Mouse (Mus musculus): ENCODE results near the gene 0610030E20Rik. TPM values are rescaled to one million over a fixed set of nuclear protein-coding genes. Genes with fewer than 3 reads are reported as not detected.

0610030E20Rik gene
- polyA plus RNA-seq, 1 experiment from 2014 or later: 20.2 TPM

DNA sequence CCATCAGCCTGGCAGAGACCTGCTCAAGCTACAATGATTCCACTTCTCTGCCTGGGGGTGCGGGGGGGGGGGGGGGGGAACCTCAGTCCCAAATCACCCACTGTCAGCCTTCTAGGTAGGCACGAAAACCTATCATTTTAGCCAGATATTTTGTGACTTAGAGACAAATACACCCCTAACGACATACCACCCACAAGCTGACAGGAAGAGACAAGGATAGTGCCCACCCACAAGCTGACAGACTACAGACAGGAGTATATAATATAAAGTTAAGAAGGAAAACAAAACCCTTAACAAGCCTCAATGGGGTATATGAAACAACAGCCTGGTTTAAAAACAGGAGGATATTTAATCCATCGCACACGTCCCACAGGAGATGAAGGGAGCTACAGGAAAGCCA lies 28.7 kb upstream of the 0610030E20Rik start:
- DNase-seq (ENCODE audit: low spot score) (no peak), ATAC-seq (ENCODE audit: insufficient number of reproducible peaks, low FRiP score, low TSS enrichment, low read depth) (no peak)
- Histone ChIP-seq H3K27ac (replicated peaks; ENCODE audit: low read depth, low read length) (no peak overlapping the region), H3K27me3 (ENCODE audit: control insufficient read depth, insufficient read depth, low read length) (no peaks in the 10 kb centered on the region), H3K4me1 (ENCODE audit: control insufficient read depth, insufficient read depth, low read length) (no peaks in the 10 kb centered on the region), H3K4me2 (ENCODE audit: low read depth, severe bottlenecking) (no peak overlapping the region), H3K36me3 (ENCODE audit: control insufficient read depth, insufficient read depth, low read length) (peaks cover 16% of the 10 kb centered on the region), H3K9ac (ENCODE audit: low read length) (no peak overlapping the region), H3K4me3 (ENCODE audit: low read depth, low read length) (no peak overlapping the region), H3K9me3 (ENCODE audit: control insufficient read depth, low read length) (no peaks in the 10 kb centered on the region)
- 74% methylated on average over 5 of the region's 5 CpGs for WGBS

DNA sequence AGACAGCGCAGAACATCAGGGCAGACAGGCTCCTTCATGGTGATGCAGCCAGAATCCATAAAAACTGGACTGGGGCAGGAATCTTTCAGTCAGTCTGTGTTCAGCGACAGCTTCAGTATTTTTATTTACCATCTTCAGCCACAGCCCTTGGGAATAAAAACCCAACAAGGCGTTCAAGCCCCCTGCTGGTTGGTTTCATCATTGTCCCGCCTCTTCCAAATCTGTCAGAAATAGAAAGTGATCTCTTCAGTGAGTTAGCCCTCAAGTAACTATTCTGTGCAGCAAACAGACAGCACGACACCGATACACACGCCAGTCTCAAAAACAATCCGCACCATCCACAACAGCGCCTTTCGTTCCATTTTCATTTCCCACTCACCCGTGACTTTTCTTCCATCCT lies 28.1 kb upstream of the 0610030E20Rik start:
- H3K9ac ChIP-seq (ENCODE audit: low read length): no peak overlapping the region
- no peaks in the 10 kb centered on the region for H3K4me1 ChIP-seq (ENCODE audit: control insufficient read depth, insufficient read depth, low read length)
- no peaks in the 10 kb centered on the region for H3K27me3 ChIP-seq (ENCODE audit: control insufficient read depth, insufficient read depth, low read length)
- H3K27ac ChIP-seq (replicated peaks; ENCODE audit: low read depth, low read length): no peak overlapping the region
- ATAC-seq (ENCODE audit: insufficient number of reproducible peaks, low FRiP score, low TSS enrichment, low read depth) (no peak), DNase-seq (ENCODE audit: low spot score) (peak; percentile 48)
- H3K36me3 ChIP-seq (ENCODE audit: control insufficient read depth, insufficient read depth, low read length): peaks cover 16% of the 10 kb centered on the region
- H3K4me3 ChIP-seq (ENCODE audit: low read depth, low read length): no peak overlapping the region
- no peak overlapping the region for H3K4me2 ChIP-seq (ENCODE audit: low read depth, severe bottlenecking)
- 89% methylated on average over 11 of the region's 11 CpGs for WGBS
- H3K9me3 ChIP-seq (ENCODE audit: control insufficient read depth, low read length): no peaks in the 10 kb centered on the region

DNA sequence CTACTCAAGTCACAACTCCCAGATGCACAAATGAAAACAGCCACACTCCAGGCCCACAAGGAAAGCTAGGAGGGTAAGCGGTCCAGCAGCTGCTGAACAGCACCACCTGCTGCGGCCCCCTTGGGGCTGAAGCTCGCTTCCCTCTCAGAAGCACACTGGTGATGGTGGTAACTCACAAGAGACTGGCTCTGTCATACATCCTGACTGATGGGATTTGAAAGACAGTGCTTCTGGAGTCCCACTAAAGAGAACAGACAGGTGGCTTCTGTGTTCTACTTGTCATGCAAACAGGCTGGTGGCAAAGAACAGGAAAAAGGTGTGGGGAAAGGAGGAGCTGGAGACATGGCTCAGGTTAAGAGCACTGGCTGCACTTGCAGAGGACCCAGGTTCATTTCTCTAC lies 24.2 kb upstream of the 0610030E20Rik start:
- H3K9ac ChIP-seq (ENCODE audit: low read length): no peak overlapping the region
- H3K4me3 ChIP-seq (ENCODE audit: low read depth, low read length): no peak overlapping the region
- H3K27ac ChIP-seq (replicated peaks; ENCODE audit: low read depth, low read length): no peak overlapping the region
- no peak for ATAC-seq (ENCODE audit: insufficient number of reproducible peaks, low FRiP score, low TSS enrichment, low read depth)
- H3K4me1 ChIP-seq (ENCODE audit: control insufficient read depth, insufficient read depth, low read length): no peaks in the 10 kb centered on the region
- H3K36me3 ChIP-seq (ENCODE audit: control insufficient read depth, insufficient read depth, low read length): peaks cover 27% of the 10 kb centered on the region
- no peaks in the 10 kb centered on the region for H3K27me3 ChIP-seq (ENCODE audit: control insufficient read depth, insufficient read depth, low read length)
- no peak for DNase-seq (ENCODE audit: low spot score)
- H3K9me3 ChIP-seq (ENCODE audit: control insufficient read depth, low read length): no peaks in the 10 kb centered on the region
- H3K4me2 ChIP-seq (ENCODE audit: low read depth, severe bottlenecking): no peak overlapping the region
- WGBS: 92% methylated on average over 3 of the region's 3 CpGs

DNA sequence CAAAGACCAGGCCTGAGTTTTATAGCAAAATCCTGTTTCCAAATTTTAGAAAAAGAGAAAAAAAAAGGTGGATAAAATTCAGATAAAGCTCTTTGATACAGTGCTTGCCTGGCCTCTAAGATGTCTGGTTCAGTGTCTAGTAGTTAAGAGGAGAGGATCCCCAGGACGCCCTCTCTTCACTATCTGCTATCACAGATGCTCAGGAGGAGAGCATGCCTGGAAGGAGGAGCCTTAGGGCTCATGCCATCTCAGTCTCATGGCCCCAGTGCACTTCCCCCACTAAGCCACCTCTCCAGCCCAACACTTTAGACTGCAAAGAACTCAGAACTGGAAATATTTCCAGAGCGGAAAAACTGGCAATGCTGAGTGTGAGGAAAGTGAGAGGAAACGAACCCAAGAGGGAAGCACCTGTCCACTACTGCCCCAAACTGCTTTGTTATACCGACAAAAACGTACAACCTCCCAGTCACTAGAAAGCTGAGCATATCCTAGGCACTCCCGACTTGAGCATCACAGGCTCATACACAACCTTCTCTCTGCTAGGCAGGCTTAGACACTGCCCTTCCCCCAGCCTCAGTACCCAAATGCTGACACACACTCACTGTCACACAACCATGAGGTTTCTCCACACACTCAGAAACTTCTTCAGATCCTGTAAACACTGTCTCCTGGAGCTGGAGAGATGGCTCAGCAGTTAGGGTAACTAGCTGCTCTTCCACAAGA lies 23.2 kb upstream of the 0610030E20Rik start:
- no peak for ATAC-seq (ENCODE audit: insufficient number of reproducible peaks, low FRiP score, low TSS enrichment, low read depth)
- WGBS: 91% methylated on average over 6 of the region's 6 CpGs
- Histone ChIP-seq H3K27ac (replicated peaks; ENCODE audit: low read depth, low read length) (no peak overlapping the region), H3K4me3 (ENCODE audit: low read depth, low read length) (no peak overlapping the region), H3K27me3 (ENCODE audit: control insufficient read depth, insufficient read depth, low read length) (no peaks in the 10 kb centered on the region), H3K4me2 (ENCODE audit: low read depth, severe bottlenecking) (no peak overlapping the region), H3K9ac (ENCODE audit: low read length) (no peak overlapping the region), H3K36me3 (ENCODE audit: control insufficient read depth, insufficient read depth, low read length) (peaks cover 21% of the 10 kb centered on the region; the same call in 1 of the 2 replicates), H3K9me3 (ENCODE audit: control insufficient read depth, low read length) (no peaks in the 10 kb centered on the region), H3K4me1 (ENCODE audit: control insufficient read depth, insufficient read depth, low read length) (no peaks in the 10 kb centered on the region)
- DNase-seq (ENCODE audit: low spot score): no peak

DNA sequence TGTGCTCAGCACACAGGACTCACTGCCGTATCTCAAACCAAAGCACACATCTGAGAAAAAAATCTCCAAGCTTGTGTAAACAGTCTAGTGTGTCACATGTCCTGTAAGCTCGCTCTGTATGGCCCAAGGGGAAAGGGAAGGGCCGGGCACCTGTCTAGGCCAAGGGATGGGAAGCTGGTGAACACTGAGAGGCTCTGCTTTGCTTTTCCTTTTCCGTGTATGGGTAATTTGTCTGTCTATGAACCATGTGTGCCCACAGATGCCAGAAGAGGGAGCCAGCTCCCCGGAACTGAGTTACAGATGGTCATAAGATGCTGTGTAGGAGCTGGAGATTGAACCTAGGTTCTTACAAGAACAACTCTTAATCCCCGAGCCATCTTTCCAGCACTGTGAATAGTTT lies 20.8 kb upstream of the 0610030E20Rik start:
- no peak for DNase-seq (ENCODE audit: low spot score)
- no peaks in the 10 kb centered on the region for H3K4me1 ChIP-seq (ENCODE audit: control insufficient read depth, insufficient read depth, low read length)
- H3K36me3 ChIP-seq (ENCODE audit: control insufficient read depth, insufficient read depth, low read length): peaks cover 22% of the 10 kb centered on the region
- WGBS: 82% methylated on average over 6 of the region's 6 CpGs
- no peak overlapping the region for H3K4me2 ChIP-seq (ENCODE audit: low read depth, severe bottlenecking)
- no peak overlapping the region for H3K4me3 ChIP-seq (ENCODE audit: low read depth, low read length)
- ATAC-seq (ENCODE audit: insufficient number of reproducible peaks, low FRiP score, low TSS enrichment, low read depth): no peak
- H3K27ac ChIP-seq (replicated peaks; ENCODE audit: low read depth, low read length): no peak overlapping the region
- no peak overlapping the region for H3K9ac ChIP-seq (ENCODE audit: low read length)
- H3K9me3 ChIP-seq (ENCODE audit: control insufficient read depth, low read length): no peaks in the 10 kb centered on the region
- H3K27me3 ChIP-seq (ENCODE audit: control insufficient read depth, insufficient read depth, low read length): no peaks in the 10 kb centered on the region

DNA sequence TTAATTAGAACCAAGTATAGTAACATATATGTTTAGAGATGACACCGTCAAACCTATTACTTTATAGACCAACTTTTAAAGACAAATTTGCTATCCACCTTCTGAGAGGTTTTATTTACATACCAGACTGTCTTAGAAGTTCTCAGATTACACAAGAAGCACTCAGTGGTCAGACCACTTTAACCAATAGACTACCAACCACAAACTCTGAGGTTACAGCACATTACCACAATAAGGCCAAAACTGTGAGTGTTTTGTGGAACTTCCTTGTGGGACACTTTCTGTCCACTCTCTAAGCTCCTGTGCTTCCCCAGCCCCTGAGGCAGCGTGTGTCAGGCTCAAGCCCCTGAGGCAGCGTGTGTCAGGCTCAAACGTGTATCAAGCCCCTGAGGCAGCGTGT lies 18.1 kb upstream of the 0610030E20Rik start:
- Histone ChIP-seq H3K9me3 (ENCODE audit: control insufficient read depth, low read length) (no peaks in the 10 kb centered on the region), H3K27me3 (ENCODE audit: control insufficient read depth, insufficient read depth, low read length) (no peaks in the 10 kb centered on the region)
- 91% methylated on average over 5 of the region's 5 CpGs for WGBS

DNA sequence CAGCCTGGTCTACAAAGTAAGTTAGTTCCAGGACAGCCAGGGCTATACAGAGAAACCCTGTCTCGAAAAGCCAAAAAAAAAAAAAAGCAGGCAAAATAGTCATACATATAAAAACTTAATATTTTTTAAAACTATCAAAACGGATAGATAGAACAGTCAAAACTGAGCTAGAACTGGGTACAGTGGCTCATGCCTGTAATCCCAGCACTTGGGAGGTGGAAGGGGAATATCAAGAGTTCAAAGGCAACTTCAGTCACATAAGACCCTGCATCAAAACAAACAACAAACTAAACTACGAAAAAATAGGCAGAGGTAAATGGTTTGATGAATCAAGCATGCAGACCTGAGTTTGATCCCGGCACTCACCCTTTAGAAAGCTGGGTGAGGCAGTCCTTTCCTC lies 17.0 kb upstream of the 0610030E20Rik start:
- WGBS: 94% methylated on average over 4 of the region's 4 CpGs
- peaks cover 27% of the 10 kb centered on the region for H3K36me3 ChIP-seq (ENCODE audit: control insufficient read depth, insufficient read depth, low read length)
- no peak overlapping the region for H3K4me2 ChIP-seq (ENCODE audit: low read depth, severe bottlenecking)
- no peaks in the 10 kb centered on the region for H3K4me1 ChIP-seq (ENCODE audit: control insufficient read depth, insufficient read depth, low read length)
- H3K9ac ChIP-seq (ENCODE audit: low read length): no peak overlapping the region
- DNase-seq (ENCODE audit: low spot score): no peak
- ATAC-seq (ENCODE audit: insufficient number of reproducible peaks, low FRiP score, low TSS enrichment, low read depth): no peak
- no peaks in the 10 kb centered on the region for H3K9me3 ChIP-seq (ENCODE audit: control insufficient read depth, low read length)
- H3K27me3 ChIP-seq (ENCODE audit: control insufficient read depth, insufficient read depth, low read length): no peaks in the 10 kb centered on the region
- H3K4me3 ChIP-seq (ENCODE audit: low read depth, low read length): no peak overlapping the region
- no peak overlapping the region for H3K27ac ChIP-seq (replicated peaks; ENCODE audit: low read depth, low read length)

More for the DNA sequence above, 18.1 kb upstream of the 0610030E20Rik start:
- DNase-seq (ENCODE audit: low spot score) (no peak), ATAC-seq (ENCODE audit: insufficient number of reproducible peaks, low FRiP score, low TSS enrichment, low read depth) (no peak)
- no peak overlapping the region for H3K9ac ChIP-seq (ENCODE audit: low read length)
- H3K4me3 ChIP-seq (ENCODE audit: low read depth, low read length): no peak overlapping the region
- no peak overlapping the region for H3K4me2 ChIP-seq (ENCODE audit: low read depth, severe bottlenecking)
- H3K4me1 ChIP-seq (ENCODE audit: control insufficient read depth, insufficient read depth, low read length): no peaks in the 10 kb centered on the region
- peaks cover 29% of the 10 kb centered on the region for H3K36me3 ChIP-seq (ENCODE audit: control insufficient read depth, insufficient read depth, low read length)
- no peak overlapping the region for H3K27ac ChIP-seq (replicated peaks; ENCODE audit: low read depth, low read length)

DNA sequence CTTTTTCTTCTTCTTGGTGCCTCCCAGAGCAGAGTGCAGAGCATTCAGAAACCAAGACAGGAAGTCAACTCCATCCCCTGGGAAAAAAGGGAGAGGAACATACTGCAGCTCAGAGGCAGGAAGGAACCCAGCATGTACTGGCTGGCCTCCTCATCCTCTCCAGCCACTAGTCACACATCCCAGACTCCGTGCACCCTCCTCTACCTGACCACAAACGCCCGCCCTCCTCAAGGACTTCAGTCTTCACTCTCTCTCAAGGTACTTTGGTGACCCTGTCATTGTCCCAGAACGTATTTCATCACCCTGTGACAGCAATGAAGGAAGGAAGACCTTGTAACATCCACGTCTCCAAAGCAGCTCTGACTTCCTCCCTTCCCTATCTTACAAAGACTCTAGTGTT lies 14.0 kb upstream of the 0610030E20Rik start:
- Histone ChIP-seq H3K4me1 (ENCODE audit: control insufficient read depth, insufficient read depth, low read length) (no peaks in the 10 kb centered on the region), H3K27me3 (ENCODE audit: control insufficient read depth, insufficient read depth, low read length) (no peaks in the 10 kb centered on the region), H3K27ac (replicated peaks; ENCODE audit: low read depth, low read length) (no peak overlapping the region), H3K4me3 (ENCODE audit: low read depth, low read length) (no peak overlapping the region), H3K4me2 (ENCODE audit: low read depth, severe bottlenecking) (no peak overlapping the region), H3K9ac (ENCODE audit: low read length) (no peak overlapping the region), H3K36me3 (ENCODE audit: control insufficient read depth, insufficient read depth, low read length) (peaks cover 22% of the 10 kb centered on the region), H3K9me3 (ENCODE audit: control insufficient read depth, low read length) (no peaks in the 10 kb centered on the region)
- 82% methylated on average over 5 of the region's 5 CpGs for WGBS
- DNase-seq (ENCODE audit: low spot score) (no peak), ATAC-seq (ENCODE audit: insufficient number of reproducible peaks, low FRiP score, low TSS enrichment, low read depth) (no peak)

DNA sequence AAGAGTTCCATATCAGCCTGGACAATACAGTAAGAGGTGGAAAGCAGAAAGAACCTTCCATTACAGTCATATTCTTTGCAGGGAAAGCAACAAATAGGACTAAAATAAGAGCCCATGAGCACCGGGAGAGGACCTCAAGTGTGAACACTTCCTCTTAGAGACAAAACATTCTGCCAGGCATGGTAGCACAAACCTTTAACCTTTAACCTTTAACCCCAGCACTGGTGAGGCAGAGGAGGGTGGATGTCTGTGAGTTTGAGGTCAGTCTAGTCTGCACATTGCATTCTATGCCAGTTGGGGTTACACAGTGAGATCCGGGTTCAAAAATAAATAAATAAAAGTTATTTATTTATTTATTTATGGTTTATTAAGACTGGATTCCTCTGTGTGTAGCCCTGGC lies 6.6 kb upstream of the 0610030E20Rik start:
- Histone ChIP-seq H3K27me3 (ENCODE audit: control insufficient read depth, insufficient read depth, low read length) (no peaks in the 10 kb centered on the region), H3K36me3 (ENCODE audit: control insufficient read depth, insufficient read depth, low read length) (peaks cover 12% of the 10 kb centered on the region; the same call in 1 of the 2 replicates), H3K27ac (replicated peaks; ENCODE audit: low read depth, low read length) (no peak overlapping the region), H3K9ac (ENCODE audit: low read length) (no peak overlapping the region), H3K4me3 (ENCODE audit: low read depth, low read length) (no peak overlapping the region), H3K4me2 (ENCODE audit: low read depth, severe bottlenecking) (no peak overlapping the region), H3K9me3 (ENCODE audit: control insufficient read depth, low read length) (no peaks in the 10 kb centered on the region), H3K4me1 (ENCODE audit: control insufficient read depth, insufficient read depth, low read length) (0 out of 2 replicates have a peak, but pooled peaks cover 4% of the 10 kb centered on the region)
- DNase-seq (ENCODE audit: low spot score): no peak
- WGBS: 78% methylated on average over 2 of the region's 2 CpGs
- ATAC-seq (ENCODE audit: insufficient number of reproducible peaks, low FRiP score, low TSS enrichment, low read depth): no peak

Data from limb, embryonic 11.5 days (tissue).